Comparison of ENCODE assay signal across 20 mouse cellular contexts in the genomic region with DNA sequence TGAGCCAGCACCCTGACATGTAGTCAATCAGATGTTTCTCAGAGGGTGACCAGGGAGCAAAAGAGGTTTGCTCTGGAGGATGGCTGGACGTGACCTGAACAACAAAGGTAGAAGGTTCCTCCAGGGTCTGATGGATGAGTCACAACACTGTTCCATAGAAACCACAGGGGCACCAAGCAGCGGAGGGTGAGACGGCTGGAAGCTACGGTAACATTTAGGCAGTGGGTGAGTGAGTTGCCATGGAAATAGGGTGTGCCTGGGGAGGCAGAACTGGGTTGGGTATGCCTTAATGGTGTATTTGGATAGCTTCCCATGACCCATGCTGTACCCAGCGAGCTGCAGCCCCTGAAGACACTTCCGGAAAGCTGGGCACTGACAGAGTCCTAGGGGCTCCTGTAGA.
DNase-seq lines count a peak whose midpoint lies in the region; ATAC-seq lines count a peak whose summit lies in the region.
"Had no signal": no experiment of that assay in that cellular context is flagged by ENCODE, and none has a peak within 500 bp of the region (broad histone marks: within the 10 kb centered on the region; RNA-seq: fewer than 3 reads in every experiment).

No protein-coding gene starts in this region.

- intact Hi-C loops in heart, postnatal 36 days (cut with DNase I): no loop called here

- WGBS in kidney, embryonic 15.5 days: 57% methylated on average over 6 of the region's 6 CpGs
- 54% methylated on average over 6 of the region's 6 CpGs for WGBS in neural tube, embryonic 13.5 days

- no peaks in the 10 kb centered on the region for H3K9me3 ChIP-seq in kidney, embryonic 15.5 days (replicated peaks)
- no peaks in the 10 kb centered on the region for H3K9me3 ChIP-seq in neural tube, embryonic 13.5 days
- H3K9me3 ChIP-seq: heart, embryonic 13.5 days; hindbrain, embryonic 13.5 days had no signal

- H3K27ac ChIP-seq in kidney, embryonic 15.5 days: no peak overlapping the region
- no peak overlapping the region for H3K27ac ChIP-seq in neural tube, embryonic 13.5 days (replicated peaks)
- H3K27ac ChIP-seq: forebrain, embryonic 10.5 days; gastrocnemius, adult 2 months; heart, embryonic 13.5 days; hindbrain, embryonic 13.5 days had no signal

- no peaks in the 10 kb centered on the region for H3K27me3 ChIP-seq in kidney, embryonic 15.5 days
- no peaks in the 10 kb centered on the region for H3K27me3 ChIP-seq in neural tube, embryonic 13.5 days
- H3K27me3 ChIP-seq: CH12.LX; heart, embryonic 13.5 days; hindbrain, embryonic 13.5 days had no signal

- 0 out of 2 replicates have a peak, but pooled peaks have one; percentile 22 for ATAC-seq in kidney, embryonic 15.5 days (replicated peaks; ENCODE audit: low FRiP score)
- ATAC-seq in neural tube, embryonic 13.5 days (ENCODE audit: low read depth): peak; percentile 65; the same call in 1 of the 2 replicates
- ATAC-seq: forebrain, embryonic 14.5 days had no signal

- DNase-seq in kidney, adult 8-10 months: no peak
- DNase-seq in neural tube, embryonic 10.5 days (ENCODE audit: extremely low spot score, low spot score): no peak
- peak; percentile 32 for DNase-seq in brain, adult 2 months (ENCODE audit: low read depth, low spot score)
- no peak for DNase-seq in heart, postnatal 36 days
- DNase-seq: adrenal gland, postnatal 10 days; cerebellum, adult 11-12 months; cerebellum, adult 9-10 months; cerebellum, postnatal 25 days; gastrocnemius, adult 2 months; gastrocnemius, postnatal 36 days; heart, adult 11 months; heart, postnatal 4 days had no signal

- H3K36me3 ChIP-seq in kidney, embryonic 15.5 days: no peaks in the 10 kb centered on the region
- no peaks in the 10 kb centered on the region for H3K36me3 ChIP-seq in neural tube, embryonic 13.5 days
- H3K36me3 ChIP-seq: forebrain, embryonic 10.5 days; heart, embryonic 13.5 days; hindbrain, embryonic 13.5 days had no signal

- no peak overlapping the region for H3K4me3 ChIP-seq in kidney, embryonic 15.5 days (replicated peaks)
- no peak overlapping the region for H3K4me3 ChIP-seq in neural tube, embryonic 13.5 days
- H3K4me3 ChIP-seq: erythroblast, embryonic 14.5 days; forebrain, embryonic 10.5 days; gastrocnemius, adult 2 months; heart, embryonic 13.5 days; hindbrain, embryonic 13.5 days had no signal

- H3K9ac ChIP-seq in kidney, embryonic 15.5 days: no peak overlapping the region
- H3K9ac ChIP-seq in neural tube, embryonic 13.5 days: no peak overlapping the region
- H3K9ac ChIP-seq: heart, embryonic 13.5 days; hindbrain, embryonic 13.5 days had no signal

- no peak overlapping the region for H3K4me2 ChIP-seq in kidney, embryonic 15.5 days
- H3K4me2 ChIP-seq in neural tube, embryonic 13.5 days: no peak overlapping the region
- H3K4me2 ChIP-seq: heart, embryonic 13.5 days; hindbrain, embryonic 13.5 days had no signal

- H3K4me1 ChIP-seq in kidney, embryonic 15.5 days: no peaks in the 10 kb centered on the region
- peaks cover 26% of the 10 kb centered on the region for H3K4me1 ChIP-seq in neural tube, embryonic 13.5 days (replicated peaks)
- H3K4me1 ChIP-seq: heart, embryonic 13.5 days had no signal
